In genomic region chr1:92000226-92000625, GRCm38 (mm10) we compare ENCODE assay signal across 25 mouse cellular contexts.
DNase-seq lines count a peak whose midpoint lies in the region; ATAC-seq lines count a peak whose summit lies in the region.
"Had no signal": no experiment of that assay in that cellular context is flagged by ENCODE, and none has a peak within 500 bp of the region (broad histone marks: within the 10 kb centered on the region; RNA-seq: fewer than 3 reads in every experiment).

No protein-coding gene starts in this region.

- whole genome bisulfite sequencing in heart, embryonic 10.5 days = 89% methylated on average over 2 of the region's 2 CpGs
- WGBS in kidney, embryonic 16.5 days = 89% methylated on average over 2 of the region's 2 CpGs
- WGBS in kidney, embryonic 14.5 days = 97% methylated on average over 2 of the region's 2 CpGs
- 94% methylated on average over 2 of the region's 2 CpGs for WGBS in kidney, embryonic 15.5 days

- ATAC-seq in kidney, embryonic 16.5 days (ENCODE audit: low FRiP score, low TSS enrichment) = no peak
- ATAC-seq in kidney, embryonic 14.5 days (ENCODE audit: low FRiP score, low TSS enrichment) = no peak
- ATAC-seq in kidney, embryonic 15.5 days (replicated peaks; ENCODE audit: low FRiP score) = no peak
- ATAC-seq: activated CD4-positive, CD25-positive, alpha-beta regulatory T cell, adult 4 months; CD4-positive, CD25-positive, alpha-beta regulatory T cell, adult 4 months; forebrain, embryonic 13.5 days; Patski had no signal

- H3K9ac ChIP-seq in kidney, embryonic 16.5 days (replicated peaks; ENCODE audit: low read length) = no peak overlapping the region
- no peak overlapping the region for H3K9ac ChIP-seq in kidney, embryonic 14.5 days (ENCODE audit: low read depth, low read length)
- no peak overlapping the region for H3K9ac ChIP-seq in kidney, embryonic 15.5 days
- H3K9ac ChIP-seq: embryonic facial prominence, embryonic 12.5 days; forebrain, embryonic 13.5 days had no signal

- no peak overlapping the region for H3K27ac ChIP-seq in heart, embryonic 10.5 days
- no peak overlapping the region for H3K27ac ChIP-seq in kidney, embryonic 16.5 days (ENCODE audit: low read length)
- H3K27ac ChIP-seq in kidney, embryonic 14.5 days (ENCODE audit: low read depth, low read length) = no peak overlapping the region
- H3K27ac ChIP-seq in kidney, embryonic 15.5 days = no peak overlapping the region
- H3K27ac ChIP-seq: embryonic facial prominence, embryonic 10.5 days; embryonic facial prominence, embryonic 12.5 days; forebrain, embryonic 13.5 days had no signal

- no peak overlapping the region for H3K4me3 ChIP-seq in heart, embryonic 10.5 days
- no peak overlapping the region for H3K4me3 ChIP-seq in kidney, embryonic 16.5 days (ENCODE audit: low read length)
- H3K4me3 ChIP-seq in kidney, embryonic 14.5 days (ENCODE audit: low read length) = no peak overlapping the region
- H3K4me3 ChIP-seq in kidney, embryonic 15.5 days (replicated peaks) = no peak overlapping the region
- H3K4me3 ChIP-seq: embryonic facial prominence, embryonic 10.5 days; embryonic facial prominence, embryonic 12.5 days; forebrain, embryonic 13.5 days had no signal

- intact Hi-C loops in heart, postnatal 10 days (cut with DNase I) = no loop called here

- peaks cover 26% of the 10 kb centered on the region for H3K36me3 ChIP-seq in heart, embryonic 10.5 days
- H3K36me3 ChIP-seq in kidney, embryonic 16.5 days (ENCODE audit: insufficient read depth, low read length) = 0 out of 2 replicates have a peak, but pooled peaks cover under 1% of the 10 kb centered on the region
- peaks cover 14% of the 10 kb centered on the region for H3K36me3 ChIP-seq in kidney, embryonic 14.5 days (ENCODE audit: control insufficient read depth, insufficient read depth, low read length)
- H3K36me3 ChIP-seq in kidney, embryonic 15.5 days = peaks cover 45% of the 10 kb centered on the region

- H3K9me3 ChIP-seq in heart, embryonic 10.5 days = no peaks in the 10 kb centered on the region
- no peaks in the 10 kb centered on the region for H3K9me3 ChIP-seq in kidney, embryonic 16.5 days (ENCODE audit: low read length)
- H3K9me3 ChIP-seq in kidney, embryonic 14.5 days (ENCODE audit: control insufficient read depth, low read length) = no peaks in the 10 kb centered on the region
- H3K9me3 ChIP-seq in kidney, embryonic 15.5 days (replicated peaks) = no peaks in the 10 kb centered on the region
- H3K9me3 ChIP-seq: embryonic facial prominence, embryonic 10.5 days; embryonic facial prominence, embryonic 12.5 days; forebrain, embryonic 13.5 days; G1E had no signal

- H3K4me1 ChIP-seq in heart, embryonic 10.5 days = peaks cover 7% of the 10 kb centered on the region
- H3K4me1 ChIP-seq in kidney, embryonic 16.5 days (ENCODE audit: insufficient read depth, low read length) = peaks cover 12% of the 10 kb centered on the region; the same call in 1 of the 2 replicates
- H3K4me1 ChIP-seq in kidney, embryonic 14.5 days (ENCODE audit: control insufficient read depth, insufficient read depth, low read length) = peaks cover 7% of the 10 kb centered on the region
- H3K4me1 ChIP-seq in kidney, embryonic 15.5 days = peaks cover 11% of the 10 kb centered on the region; the same call in 1 of the 2 replicates
- H3K4me1 ChIP-seq: embryonic facial prominence, embryonic 10.5 days; forebrain, embryonic 13.5 days had no signal

- H3K27me3 ChIP-seq in heart, embryonic 10.5 days (ENCODE audit: insufficient read depth, poor library complexity, severe bottlenecking) = no peaks in the 10 kb centered on the region
- no peaks in the 10 kb centered on the region for H3K27me3 ChIP-seq in kidney, embryonic 16.5 days (ENCODE audit: insufficient read depth, low read length)
- no peaks in the 10 kb centered on the region for H3K27me3 ChIP-seq in kidney, embryonic 14.5 days (ENCODE audit: control insufficient read depth, insufficient read depth, low read length)
- H3K27me3 ChIP-seq in kidney, embryonic 15.5 days = no peaks in the 10 kb centered on the region
- H3K27me3 ChIP-seq: CH12.LX; embryonic facial prominence, embryonic 12.5 days; forebrain, embryonic 13.5 days; Patski had no signal

- peak; percentile 19 for DNase-seq in heart, embryonic 10.5 days (ENCODE audit: low spot score)
- no peak for DNase-seq in heart, postnatal 10 days
- DNase-seq in kidney, adult 18-20 months = peak; percentile 39
- peak; percentile 35 to 40 for DNase-seq in kidney, adult 8-10 months
- DNase-seq in kidney, postnatal 36 days = peak; percentile 29 to 39
- DNase-seq: adrenal gland, adult 8-10 months; adrenal gland, postnatal 14 days; adrenal gland, postnatal 36 days; B cell, adult 2 months; cerebellum, adult 11-12 months; cerebellum, adult 2 months; cerebellum, adult 9-10 months; cerebellum, postnatal 10 days; cerebellum, postnatal 25 days had no signal

- H3K4me2 ChIP-seq in kidney, embryonic 16.5 days (replicated peaks; ENCODE audit: low read depth, low read length) = no peak overlapping the region
- H3K4me2 ChIP-seq in kidney, embryonic 14.5 days (replicated peaks; ENCODE audit: low read depth, low read length) = no peak overlapping the region
- H3K4me2 ChIP-seq in kidney, embryonic 15.5 days = no peak overlapping the region
- H3K4me2 ChIP-seq: embryonic facial prominence, embryonic 12.5 days; forebrain, embryonic 13.5 days had no signal

Comparison
In these comparisons a context has a peak if more than half of its experiments do, and no peak if none do; other contexts are left out.
1. DNase-seq: peak in heart, embryonic 10.5 days (single experiment), kidney, adult 18-20 months (single experiment), kidney, adult 8-10 months (2 of 2) and kidney, postnatal 36 days (2 of 2); none in heart, postnatal 10 days (0 of 2).